Mouse (Mus musculus) lung, postnatal 14 days (tissue): ENCODE data around the gene Soga1.

ENCODE experiments used
- DNase-seq: peaks from one replicate; pipeline ENCODE4 v3.0.0; 2021

Soga1 gene

DNA sequence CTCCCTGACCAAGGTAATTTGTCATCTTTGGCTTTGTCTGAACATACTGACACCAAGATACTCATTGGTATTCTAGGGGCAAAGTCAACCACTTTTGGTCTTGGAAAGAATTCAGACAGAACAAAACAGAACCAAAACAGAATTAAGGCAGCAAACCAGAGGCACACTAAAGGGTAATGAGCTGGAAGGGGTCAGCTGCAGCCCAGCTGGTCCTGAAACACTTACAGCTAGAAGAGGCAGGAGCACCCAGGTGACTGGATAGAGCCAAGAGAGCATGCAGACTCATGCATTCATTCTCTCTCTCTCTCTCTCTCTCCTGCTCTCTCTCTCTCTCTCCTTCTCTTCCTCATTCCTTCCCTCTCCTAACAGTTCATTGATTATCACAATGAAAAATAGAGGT lies 102.3 kb downstream of the Soga1 start:
- no peak for DNase-seq

DNA sequence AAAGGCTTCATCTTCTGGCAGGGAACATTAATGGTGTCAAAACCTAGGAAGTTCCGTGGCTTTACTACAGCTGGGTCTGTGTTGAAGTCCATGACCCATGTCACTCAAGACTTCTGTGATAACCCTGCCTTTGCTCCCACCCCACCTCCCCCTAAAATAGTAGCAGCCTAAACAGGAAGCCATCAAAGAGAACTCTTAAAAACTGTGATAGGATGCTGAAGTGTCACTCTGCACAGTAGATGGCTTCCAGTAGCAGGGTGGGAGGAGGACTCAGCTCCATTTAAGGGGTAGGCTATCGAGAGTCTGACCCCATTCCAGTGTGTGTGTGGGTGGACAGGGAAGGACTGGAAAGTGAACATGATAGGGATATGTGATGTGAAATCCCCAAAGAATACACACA lies 104.1 kb downstream of the Soga1 start:
- DNase-seq, result no peak

DNA sequence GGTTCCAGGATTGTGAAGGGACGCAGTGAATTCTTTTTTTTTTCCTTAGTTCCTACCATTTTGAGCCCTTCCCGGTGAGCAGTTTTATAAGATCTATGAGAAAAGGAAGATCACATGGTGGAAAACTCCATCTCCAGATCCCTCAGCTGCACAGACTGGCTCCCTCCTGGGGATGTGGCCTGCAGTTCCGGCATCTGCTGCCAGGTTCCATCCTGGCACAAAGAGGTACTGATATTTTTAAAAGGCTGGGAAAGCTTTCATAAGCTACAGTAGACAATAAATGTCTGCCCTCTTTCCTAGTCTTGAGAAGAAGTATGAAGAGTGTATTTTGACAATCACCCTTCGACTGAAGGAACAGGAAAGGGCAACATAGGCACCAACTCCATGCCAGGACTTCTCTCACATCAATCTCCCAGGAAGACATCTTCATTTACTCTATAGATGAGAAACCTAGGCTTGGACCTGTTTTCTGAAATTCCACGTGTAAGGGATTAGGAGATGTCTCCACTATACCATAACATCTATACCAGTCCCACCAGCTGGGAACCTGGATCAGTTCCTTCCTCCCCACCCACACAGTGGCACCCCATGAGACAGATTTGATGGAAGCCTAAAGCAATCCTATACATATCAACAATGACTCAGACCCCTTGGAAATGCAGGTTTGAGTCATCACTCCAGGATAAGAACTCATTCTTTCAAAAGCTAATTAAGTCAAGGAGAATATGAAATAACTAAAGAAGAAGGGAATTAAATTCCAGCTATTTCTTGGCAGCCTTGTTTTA lies 105.5 kb downstream of the Soga1 start:
- DNase-seq, result no peak

DNA sequence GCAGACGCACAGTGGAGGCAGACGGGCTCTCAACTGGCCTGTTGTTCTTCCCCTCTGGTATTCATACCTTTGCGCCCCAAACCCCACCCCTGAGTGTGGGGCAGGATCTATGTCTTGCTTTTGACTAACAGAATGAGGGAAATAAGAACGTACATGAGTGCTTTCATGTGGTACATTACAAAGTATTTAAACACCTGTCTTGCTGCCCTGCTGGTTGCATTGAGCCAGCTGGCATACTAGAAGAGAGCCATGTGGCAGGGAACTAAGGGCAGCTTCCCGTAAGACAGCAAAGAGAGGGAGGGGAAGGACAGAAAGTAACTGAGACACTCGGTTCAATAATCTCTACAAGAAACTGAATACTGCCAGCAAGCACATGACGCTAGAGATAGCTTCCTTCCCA lies 108.8 kb downstream of the Soga1 start:
- no peak for DNase-seq

DNA sequence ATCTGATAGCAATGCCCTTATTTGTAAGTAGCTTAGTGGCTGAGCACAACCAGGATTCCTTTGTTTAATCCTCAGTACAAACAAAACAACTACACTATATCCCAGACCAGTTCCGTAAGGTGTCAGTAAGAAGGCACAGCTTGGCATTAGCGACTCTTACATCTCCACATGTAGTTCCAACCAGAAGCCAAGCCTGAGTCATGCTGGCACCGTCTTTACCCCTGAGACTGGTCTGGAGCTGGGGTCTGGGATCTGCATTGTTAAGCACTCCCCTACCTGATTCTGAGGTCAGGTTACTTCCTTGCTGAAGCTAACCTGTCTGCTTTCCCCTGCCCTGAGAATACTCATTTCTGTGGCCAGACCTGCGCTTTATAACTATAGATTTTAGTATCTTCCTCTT lies 110.6 kb downstream of the Soga1 start:
- DNase-seq, result no peak

DNA sequence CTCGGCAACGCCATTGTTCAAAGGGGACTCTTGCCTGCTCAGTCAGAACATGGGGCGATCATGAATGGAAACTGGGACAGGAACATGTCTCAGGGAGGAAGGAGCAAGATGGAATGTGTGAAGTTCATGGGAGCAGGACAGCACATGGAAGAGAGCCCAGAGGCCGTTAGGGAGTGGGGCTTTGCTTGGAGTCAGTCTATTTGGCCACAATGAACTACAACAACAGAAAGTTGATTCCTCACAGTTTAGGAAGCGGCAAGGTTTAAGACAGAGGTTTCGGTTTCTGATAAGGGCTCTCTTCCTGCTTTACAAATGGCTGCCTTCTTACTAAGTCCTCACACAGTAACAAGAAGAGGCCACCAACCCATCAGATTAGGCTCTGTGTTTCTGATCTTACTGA lies 111.7 kb downstream of the Soga1 start:
- peak; percentile 27 for DNase-seq
